Mouse (Mus musculus): Measurements from ENCODE around the gene Usp3.

DNA sequence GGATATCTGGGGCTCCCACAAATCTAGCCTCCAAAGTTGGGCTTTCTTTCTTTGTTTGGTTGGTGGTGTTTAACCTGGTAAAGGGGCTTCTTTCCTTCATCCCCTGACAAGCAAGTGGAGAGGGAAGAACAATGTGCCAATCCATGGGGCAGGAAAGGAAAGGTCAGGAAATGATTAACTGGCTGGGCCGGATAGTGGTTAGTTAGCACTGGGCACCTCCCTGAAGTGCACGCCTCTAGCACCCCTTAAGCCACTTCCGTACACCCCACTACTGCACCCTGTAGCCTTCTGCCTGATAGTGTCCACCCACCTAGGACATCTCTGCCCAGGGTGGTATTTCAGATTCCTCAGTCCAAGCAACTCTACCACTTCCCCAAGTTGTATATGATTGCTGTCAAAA is 1.1 kb upstream of the Usp3 start:
- TF ChIP-seq USF1 (IDR thresholded peaks at IDR 0.05; ENCODE audit: low read depth): no peak
- no peak for TF ChIP-seq POLR2A (IDR thresholded peaks at IDR 0.05; ENCODE audit: insufficient read length, low read depth)
- TF ChIP-seq MAX (IDR thresholded peaks at IDR 0.05; ENCODE audit: low read depth): no peak
- TF ChIP-seq E2F4 (IDR thresholded peaks at IDR 0.05; ENCODE audit: insufficient read depth): no peak

All from myocyte (in vitro differentiated cells).